In the genomic region with DNA sequence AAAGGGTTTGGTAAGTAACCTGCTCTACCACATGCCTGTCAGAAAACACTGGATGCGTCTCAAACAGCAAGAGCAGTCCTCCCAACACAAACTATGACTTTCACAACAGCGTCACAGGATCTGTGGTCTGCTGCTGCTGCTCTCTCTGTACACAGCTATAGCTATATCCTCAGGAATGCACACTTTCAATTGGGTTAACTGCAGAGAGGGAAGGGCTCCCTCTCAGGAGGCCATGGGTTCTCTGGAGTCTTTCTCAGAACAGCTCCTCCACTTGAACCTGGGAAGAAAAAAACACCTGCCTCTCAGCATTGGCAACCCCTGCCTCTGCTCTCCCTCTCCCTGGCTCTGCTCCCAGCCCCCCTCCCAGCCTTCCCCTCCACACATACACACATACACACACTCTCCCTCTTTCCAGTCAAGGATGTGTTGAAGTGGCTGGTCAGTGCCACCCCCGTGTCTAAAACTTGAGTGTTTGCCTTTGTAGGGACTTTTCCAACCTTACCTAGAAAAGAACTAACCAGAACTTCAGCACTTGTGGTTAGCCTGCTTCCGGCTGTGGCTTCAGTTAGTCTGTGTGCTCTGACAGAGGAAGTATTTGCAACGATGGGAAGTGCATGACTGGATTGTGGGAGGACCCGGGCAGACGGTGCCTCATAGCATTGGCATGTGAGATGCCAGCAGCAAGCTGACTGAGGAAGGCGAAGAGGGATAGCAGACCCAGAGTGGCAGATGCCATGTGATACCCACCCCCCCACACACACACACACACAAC, we compare ENCODE assay signal across 8 mouse cellular contexts.
A peak's percentile ranks its signal among the peaks of the same experiment; 100 is the strongest.
DNase-seq lines count a peak whose midpoint lies in the region; ATAC-seq and TF ChIP-seq lines count a peak whose summit lies in the region.

No protein-coding gene starts in this region.

- no peak for TF ChIP-seq CTCF in hindbrain, postnatal 0 days (IDR thresholded peaks at IDR 0.05; ENCODE audit: low read depth)

- no peak overlapping the region for H3K27ac ChIP-seq in kidney, embryonic 14.5 days (ENCODE audit: low read depth, low read length)
- H3K27ac ChIP-seq in limb, embryonic 14.5 days (replicated peaks; ENCODE audit: low read depth, low read length), result 0 out of 2 replicates have a peak overlapping the region, but pooled peaks have one; percentile 27
- H3K27ac ChIP-seq in hindbrain, postnatal 0 days, result no peak overlapping the region
- H3K27ac ChIP-seq in neural tube, embryonic 15.5 days (replicated peaks), result no peak overlapping the region

- TF ChIP-seq POLR2A in limb, embryonic 14.5 days (IDR thresholded peaks at IDR 0.05; ENCODE audit: borderline replicate concordance, extremely low read depth, insufficient read depth, insufficient read length), result no peak

- peaks cover 15% of the 10 kb centered on the region for H3K4me1 ChIP-seq in kidney, embryonic 14.5 days (ENCODE audit: control insufficient read depth, insufficient read depth, low read length)
- H3K4me1 ChIP-seq in limb, embryonic 14.5 days (ENCODE audit: control insufficient read depth, insufficient read depth, low read length), result peaks cover 4% of the 10 kb centered on the region; the same call in 1 of the 2 replicates
- H3K4me1 ChIP-seq in hindbrain, postnatal 0 days (ENCODE audit: insufficient read depth, low read length), result no peaks in the 10 kb centered on the region
- 0 out of 2 replicates have a peak, but pooled peaks cover 3% of the 10 kb centered on the region for H3K4me1 ChIP-seq in neural tube, embryonic 15.5 days

- H3K9ac ChIP-seq in kidney, embryonic 14.5 days (ENCODE audit: low read depth, low read length), result no peak overlapping the region
- H3K9ac ChIP-seq in limb, embryonic 14.5 days (ENCODE audit: low read depth, low read length, severe bottlenecking), result no peak overlapping the region
- H3K9ac ChIP-seq in hindbrain, postnatal 0 days (replicated peaks; ENCODE audit: low read length), result no peak overlapping the region
- H3K9ac ChIP-seq in neural tube, embryonic 15.5 days (replicated peaks), result no peak overlapping the region

- intact Hi-C loops in left cerebral cortex, postnatal 25 days (cut with DNase I), result no loop called here

- no peaks in the 10 kb centered on the region for H3K36me3 ChIP-seq in kidney, embryonic 14.5 days (ENCODE audit: control insufficient read depth, insufficient read depth, low read length)
- H3K36me3 ChIP-seq in limb, embryonic 14.5 days (ENCODE audit: control insufficient read depth, insufficient read depth, low read length), result no peaks in the 10 kb centered on the region
- H3K36me3 ChIP-seq in hindbrain, postnatal 0 days (ENCODE audit: insufficient read depth, low read length), result no peaks in the 10 kb centered on the region
- H3K36me3 ChIP-seq in neural tube, embryonic 15.5 days, result no peaks in the 10 kb centered on the region

- H3K27me3 ChIP-seq in kidney, embryonic 14.5 days (ENCODE audit: control insufficient read depth, insufficient read depth, low read length), result no peaks in the 10 kb centered on the region
- H3K27me3 ChIP-seq in limb, embryonic 14.5 days (ENCODE audit: control insufficient read depth, insufficient read depth, low read length), result no peaks in the 10 kb centered on the region
- no peaks in the 10 kb centered on the region for H3K27me3 ChIP-seq in hindbrain, postnatal 0 days (ENCODE audit: insufficient read depth, low read length)
- no peaks in the 10 kb centered on the region for H3K27me3 ChIP-seq in neural tube, embryonic 15.5 days (replicated peaks)

- H3K4me2 ChIP-seq in kidney, embryonic 14.5 days (replicated peaks; ENCODE audit: low read depth, low read length), result no peak overlapping the region
- no peak overlapping the region for H3K4me2 ChIP-seq in limb, embryonic 14.5 days (replicated peaks; ENCODE audit: low read depth, low read length, severe bottlenecking)
- no peak overlapping the region for H3K4me2 ChIP-seq in hindbrain, postnatal 0 days (ENCODE audit: low read depth, low read length)
- no peak overlapping the region for H3K4me2 ChIP-seq in neural tube, embryonic 15.5 days

- no peak overlapping the region for H3K4me3 ChIP-seq in kidney, embryonic 14.5 days (ENCODE audit: low read length)
- no peak overlapping the region for H3K4me3 ChIP-seq in limb, embryonic 14.5 days (replicated peaks; ENCODE audit: low read length)
- H3K4me3 ChIP-seq in hindbrain, postnatal 0 days (ENCODE audit: low read length), result no peak overlapping the region
- H3K4me3 ChIP-seq in neural tube, embryonic 15.5 days (replicated peaks), result no peak overlapping the region

- no peak for DNase-seq in kidney, adult 11 months
- DNase-seq in c-Kit-positive CD71-negative TER-119-negative erythroid progenitor cells, embryonic 14.5 days (ENCODE audit: low read depth), result peak; percentile 61
- no peak for DNase-seq in limb, embryonic 14.5 days (ENCODE audit: low spot score)
- no peak for DNase-seq in hindbrain, postnatal 0 days (ENCODE audit: low spot score)
- no peak for DNase-seq in left cerebral cortex, postnatal 25 days (ENCODE audit: low spot score in 2 of 2)

- peak; percentile 32; the same call in 1 of the 2 replicates for ATAC-seq in kidney, embryonic 14.5 days (ENCODE audit: low FRiP score, low TSS enrichment)
- ATAC-seq in limb, embryonic 14.5 days (ENCODE audit: low FRiP score, low read depth), result no peak
- peak; percentile 92 for ATAC-seq in neutrophil, adult 5-6 weeks (ENCODE audit: extremely low read depth, insufficient number of reproducible peaks, low FRiP score, poor library complexity, severe bottlenecking)
- ATAC-seq in hindbrain, postnatal 0 days, result no peak
- ATAC-seq in neural tube, embryonic 15.5 days (ENCODE audit: low FRiP score), result no peak

- no peaks in the 10 kb centered on the region for H3K9me3 ChIP-seq in kidney, embryonic 14.5 days (ENCODE audit: control insufficient read depth, low read length)
- H3K9me3 ChIP-seq in limb, embryonic 14.5 days (ENCODE audit: control insufficient read depth, low read length), result no peaks in the 10 kb centered on the region
- H3K9me3 ChIP-seq in hindbrain, postnatal 0 days (ENCODE audit: low read length), result no peaks in the 10 kb centered on the region
- H3K9me3 ChIP-seq in neural tube, embryonic 15.5 days (replicated peaks), result no peaks in the 10 kb centered on the region

- WGBS in kidney, embryonic 14.5 days, result 64% methylated on average over 8 of the region's 8 CpGs
- WGBS in limb, embryonic 14.5 days, result 70% methylated on average over 8 of the region's 8 CpGs
- WGBS in hindbrain, postnatal 0 days, result 83% methylated on average over 8 of the region's 8 CpGs
- 90% methylated on average over 8 of the region's 8 CpGs for WGBS in neural tube, embryonic 15.5 days

Comparison
In these comparisons a context has a peak if more than half of its experiments do, and no peak if none do; other contexts are left out.
1. ATAC-seq: peak in kidney, embryonic 14.5 days (single experiment) and neutrophil, adult 5-6 weeks (single experiment); none in limb, embryonic 14.5 days (single experiment), hindbrain, postnatal 0 days (single experiment) and neural tube, embryonic 15.5 days (single experiment).